Comparison of ENCODE assay signal across 13 mouse cellular contexts in the genomic region with DNA sequence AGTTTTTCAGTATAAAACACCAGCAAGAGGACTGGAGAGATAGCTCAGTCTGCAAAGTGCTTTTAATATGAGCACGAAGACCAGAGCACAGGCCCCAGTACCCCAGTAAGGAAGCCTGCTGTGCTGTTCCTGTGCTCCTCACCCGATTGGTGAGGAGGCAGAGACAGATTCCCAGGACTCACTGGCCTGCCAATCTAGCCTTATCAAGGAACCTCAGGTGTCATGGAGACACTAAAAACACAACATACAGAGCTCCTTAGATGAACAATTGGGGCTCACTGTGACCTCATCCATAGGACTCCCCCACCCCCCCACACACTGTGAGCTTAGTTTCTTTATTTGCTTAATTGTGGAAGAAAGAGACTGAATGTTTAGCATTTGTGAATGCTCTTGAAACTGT.
"Had no signal": no experiment of that assay in that cellular context is flagged by ENCODE, and none has a peak within 500 bp of the region (broad histone marks: within the 10 kb centered on the region; RNA-seq: fewer than 3 reads in every experiment).

No protein-coding gene starts in this region.

- H3K4me3 ChIP-seq: layer of hippocampus, adult 2 months; limb, embryonic 13.5 days; midbrain, embryonic 15.5 days; neural tube, embryonic 13.5 days had no signal

- H3K9me3 ChIP-seq: limb, embryonic 13.5 days; midbrain, embryonic 15.5 days; neural tube, embryonic 13.5 days had no signal

- H3K27me3 ChIP-seq: limb, embryonic 13.5 days; midbrain, embryonic 15.5 days; neural tube, embryonic 13.5 days had no signal

- ATAC-seq: midbrain, embryonic 15.5 days had no signal

- H3K27ac ChIP-seq: layer of hippocampus, adult 2 months; limb, embryonic 13.5 days; liver, embryonic 14.5 days; midbrain, embryonic 15.5 days; neural tube, embryonic 13.5 days; stomach, postnatal 0 days had no signal

- DNase-seq: kidney, adult 9 months; kidney, postnatal 10 days; kidney, postnatal 4 days; lung, adult 18-20 months; right cerebral cortex, adult 18-20 months; right cerebral cortex, postnatal 25 days; thymus, postnatal 14 days had no signal

- H3K9ac ChIP-seq: limb, embryonic 13.5 days; liver, embryonic 14.5 days; midbrain, embryonic 15.5 days; neural tube, embryonic 13.5 days had no signal

- H3K36me3 ChIP-seq: limb, embryonic 13.5 days; midbrain, embryonic 15.5 days; neural tube, embryonic 13.5 days had no signal

- H3K4me2 ChIP-seq: limb, embryonic 13.5 days; midbrain, embryonic 15.5 days; neural tube, embryonic 13.5 days had no signal

- H3K4me1 ChIP-seq: midbrain, embryonic 15.5 days; neural tube, embryonic 13.5 days had no signal
